Mouse (Mus musculus) bone marrow macrophage, adult 2 months (primary cell): ENCODE measurements around the gene Notch2. TPM values are rescaled to one million over a fixed set of nuclear protein-coding genes. Genes with fewer than 3 reads are reported as not detected.

Experiments used
- H3K27ac ChIP-seq: 2 replicates; pipeline ENCODE4 v1.5.1; 2012; ENCODE audit warnings: low read depth, low read length; ENCODE audit not compliant: insufficient read depth
- H3K4me1 ChIP-seq: 2 replicates; pipeline ENCODE4 v1.6.1; 2012; ENCODE audit warnings: low read length; ENCODE audit not compliant: control insufficient read depth, insufficient read depth
- H3K4me3 ChIP-seq: 2 replicates; pipeline ENCODE4 v1.5.1; 2012; ENCODE audit warnings: mild to moderate bottlenecking, low read length, moderate library complexity; ENCODE audit not compliant: insufficient read depth
- CTCF ChIP-seq: IDR thresholded peaks from 2 replicates; pipeline ENCODE4 v1.5.1; 2012; ENCODE audit warnings: low read depth, mild to moderate bottlenecking, low read length, moderate library complexity
- POLR2A ChIP-seq: IDR thresholded peaks from 2 replicates; pipeline ENCODE4 v1.6.1; 2012; ENCODE audit warnings: mild to moderate bottlenecking, low read depth, low read length, borderline replicate concordance
- polyA plus RNA-seq: library from polyadenylated mRNA; stranded (reverse); fragments of >200 nt; gene quantifications from 2 replicates; pipeline ENCODE4 v1.2.4, GENCODE M21; 2012; ENCODE audit not compliant: missing spikeins, insufficient read depth, insufficient read length

Notch2 gene
- polyA plus RNA-seq: 69.2 and 82.2 TPM in 2 replicates

- peak within 1 kb of the TSS; percentile 80 for H3K27ac ChIP-seq
- TF ChIP-seq CTCF: no peak
- peak; percentile 58; the same call in 1 of the 2 replicates for TF ChIP-seq POLR2A
- peaks cover 30% of the 10 kb centered on the region for H3K4me1 ChIP-seq
- H3K4me3 ChIP-seq: peak within 1 kb of the TSS; percentile 94
Measured at GRCm38 (mm10) chr3:98013401-98014281, at the start of gene Notch2. Notch2 (plus strand) TSS chr3:98013527.

GRCm38 (mm10) chr3:97964878-97965353 lies 48.4 kb upstream of the Notch2 start:
- peaks cover 17% of the 10 kb centered on the region for H3K4me1 ChIP-seq
- no peak overlapping the region for H3K4me3 ChIP-seq
- TF ChIP-seq POLR2A: no peak
- no peak for TF ChIP-seq CTCF
- peak overlapping the region; percentile 84 for H3K27ac ChIP-seq

- Histone ChIP-seq H3K4me3 (no peak overlapping the region), H3K27ac (no peak overlapping the region), H3K4me1 (peaks cover 22% of the 10 kb centered on the region)
- TF ChIP-seq POLR2A (no peak), CTCF (no peak)
Measured at GRCm38 (mm10) chr3:97967627-97968026, 45.7 kb upstream of the Notch2 start.

- TF ChIP-seq CTCF (no peak), POLR2A (no peak)
Measured at GRCm38 (mm10) chr3:97968191-97968590, 45.1 kb upstream of the Notch2 start.

GRCm38 (mm10) chr3:97969019-97969418 lies 44.3 kb upstream of the Notch2 start:
- no peak overlapping the region for H3K27ac ChIP-seq
- TF ChIP-seq POLR2A: no peak
- no peak for TF ChIP-seq CTCF
- peaks cover 22% of the 10 kb centered on the region for H3K4me1 ChIP-seq

More at GRCm38 (mm10) chr3:97968191-97968590, 45.1 kb upstream of the Notch2 start:
- Histone ChIP-seq H3K4me1 (peaks cover 22% of the 10 kb centered on the region), H3K27ac (no peak overlapping the region), H3K4me3 (no peak overlapping the region)

GRCm38 (mm10) chr3:97971117-97971516 lies 42.2 kb upstream of the Notch2 start:
- H3K27ac ChIP-seq: no peak overlapping the region
- no peak for TF ChIP-seq CTCF
- TF ChIP-seq POLR2A: no peak
- H3K4me1 ChIP-seq: peaks cover 9% of the 10 kb centered on the region
- peak overlapping the region; percentile 3; the same call in 1 of the 2 replicates for H3K4me3 ChIP-seq

More at GRCm38 (mm10) chr3:97969019-97969418, 44.3 kb upstream of the Notch2 start:
- H3K4me3 ChIP-seq: no peak overlapping the region

GRCm38 (mm10) chr3:97972200-97972599 lies 41.1 kb upstream of the Notch2 start:
- Histone ChIP-seq H3K4me1 (peaks cover 8% of the 10 kb centered on the region), H3K4me3 (no peak overlapping the region), H3K27ac (no peak overlapping the region)
- TF ChIP-seq POLR2A (no peak), CTCF (no peak)

- H3K4me1 ChIP-seq: peaks cover 8% of the 10 kb centered on the region
- no peak overlapping the region for H3K4me3 ChIP-seq
- no peak for TF ChIP-seq POLR2A
- TF ChIP-seq CTCF: no peak
- H3K27ac ChIP-seq: no peak overlapping the region
Measured at GRCm38 (mm10) chr3:97972707-97973106, 40.6 kb upstream of the Notch2 start.

- no peak overlapping the region for H3K27ac ChIP-seq
- H3K4me1 ChIP-seq: peaks cover 8% of the 10 kb centered on the region
- H3K4me3 ChIP-seq: no peak overlapping the region
- TF ChIP-seq POLR2A (no peak), CTCF (no peak)
Measured at GRCm38 (mm10) chr3:97973306-97973705, 40.0 kb upstream of the Notch2 start.

GRCm38 (mm10) chr3:97974197-97974770 lies 39.0 kb upstream of the Notch2 start:
- H3K27ac ChIP-seq: no peak overlapping the region
- TF ChIP-seq CTCF (no peak), POLR2A (no peak)

More at GRCm38 (mm10) chr3:97974197-97974770, 39.0 kb upstream of the Notch2 start:
- Histone ChIP-seq H3K4me3 (no peak overlapping the region), H3K4me1 (peaks cover 10% of the 10 kb centered on the region)
